Mouse (Mus musculus): ENCODE results near the gene Klf2.

Klf2 gene

DNA sequence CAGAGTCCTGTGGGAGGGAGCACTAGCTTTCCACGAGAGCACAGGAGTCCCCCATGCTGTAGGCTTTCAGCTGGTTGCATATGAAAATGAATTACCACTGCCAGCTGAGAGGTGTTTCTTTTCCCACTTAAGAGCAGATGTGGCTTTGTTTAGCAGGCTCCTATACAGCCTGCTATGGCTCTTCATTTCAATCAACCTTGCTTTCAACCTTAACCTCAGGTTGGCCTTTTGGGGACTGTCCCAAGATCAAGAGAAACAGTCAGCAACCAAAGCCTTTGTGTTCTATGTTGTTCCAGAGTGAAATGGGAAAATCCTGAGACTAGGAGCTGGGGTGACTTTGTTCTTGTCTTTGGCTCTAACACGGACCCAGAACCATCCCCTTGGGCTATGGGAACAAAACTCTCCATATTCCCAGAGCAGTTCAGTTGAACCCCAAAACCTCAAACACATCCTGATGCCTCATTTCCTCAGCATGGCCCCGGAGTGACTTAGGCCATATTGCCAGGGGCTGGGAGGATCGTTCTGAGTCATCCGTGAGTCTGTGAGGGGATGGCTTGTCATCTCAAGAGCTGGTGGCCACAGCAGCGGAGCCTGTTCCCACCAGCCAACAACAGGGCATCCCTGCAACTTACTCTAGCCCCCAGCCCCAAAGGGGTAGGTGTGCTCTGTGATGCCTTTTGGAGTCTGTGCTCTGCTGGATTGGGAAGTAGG lies 12.1 kb downstream of the Klf2 start:
- in situ Hi-C loops (cut with MboI, MseI): no loop called here

DNA sequence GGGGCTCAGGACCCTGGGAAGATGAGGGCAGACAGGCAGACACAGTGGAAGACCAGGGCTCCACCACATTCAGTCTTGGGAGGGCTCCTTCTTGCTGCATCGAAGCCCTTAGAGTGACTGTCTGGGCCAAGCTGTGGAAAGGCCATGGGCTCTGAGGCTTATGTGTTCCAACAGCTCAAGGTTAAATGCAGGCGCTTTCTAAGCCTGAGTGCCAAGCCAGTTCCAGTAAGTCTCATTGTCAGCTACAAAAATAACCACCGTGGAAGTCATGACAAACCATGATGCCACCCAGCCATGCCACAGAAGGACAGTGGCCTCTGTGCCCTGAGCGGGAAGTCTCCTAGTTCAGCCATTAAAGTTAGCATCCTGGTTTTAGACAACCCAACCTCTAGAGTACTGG lies 12.8 kb downstream of the Klf2 start:
- in situ Hi-C loops (cut with MboI, MseI): no loop called here

DNA sequence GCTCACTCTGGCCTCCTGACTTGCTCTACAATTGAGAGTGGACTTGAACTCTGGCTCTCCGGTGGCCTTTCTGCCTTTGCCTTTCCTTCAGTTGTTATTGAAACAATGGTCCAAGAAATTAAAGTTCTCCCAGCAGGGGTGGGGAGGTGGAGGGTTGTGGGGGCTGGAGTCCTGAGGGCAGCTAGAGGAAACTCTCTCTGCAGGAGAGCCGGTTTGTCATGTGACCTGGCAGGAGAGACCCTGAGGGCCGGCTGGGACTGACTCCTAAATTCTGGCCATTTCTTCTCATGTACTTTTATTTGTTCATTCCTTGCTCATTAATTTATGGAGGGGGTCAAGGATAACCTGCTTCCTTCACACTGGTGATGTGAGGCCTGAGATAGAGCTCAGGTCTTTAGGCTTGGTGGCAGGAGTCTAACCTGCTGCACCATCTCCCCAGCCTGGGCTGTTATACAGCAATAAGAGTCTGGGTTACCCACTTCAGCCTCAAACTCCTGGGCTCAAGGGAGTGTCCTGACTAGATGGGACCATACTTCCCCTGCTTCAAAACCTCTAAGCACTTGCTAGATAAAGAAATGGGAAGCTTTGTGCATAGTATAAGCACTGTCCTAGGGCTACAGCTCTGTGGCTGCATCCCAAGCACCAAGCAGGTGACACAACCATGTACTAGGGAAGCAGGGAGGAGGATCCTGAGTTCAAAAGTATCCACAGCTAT lies 14.8 kb downstream of the Klf2 start:
- in situ Hi-C loops (cut with MboI, MseI): no loop called here

DNA sequence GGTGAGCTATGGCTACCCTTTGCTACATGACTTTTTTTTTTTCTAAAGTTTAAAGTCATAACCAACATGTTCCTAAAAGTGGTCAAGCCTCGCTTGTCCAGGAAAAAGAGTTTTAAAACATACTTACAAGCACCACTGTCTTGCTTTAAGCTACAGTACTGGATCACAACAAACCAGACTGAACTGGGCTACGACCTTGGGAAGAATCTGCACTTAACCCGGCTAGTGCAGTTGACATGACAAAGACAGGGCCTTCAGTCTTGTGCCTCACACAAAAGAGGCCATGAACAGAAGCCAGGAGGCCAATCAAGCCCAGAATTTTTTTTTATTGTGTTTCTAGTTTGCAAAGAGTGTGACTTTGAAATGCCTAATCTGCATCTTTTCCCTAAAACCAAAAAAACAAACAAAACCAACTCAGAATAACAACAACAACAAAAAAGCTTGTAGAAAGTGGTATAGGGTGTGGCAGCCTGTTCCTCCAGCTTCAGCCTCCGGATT lies 15.4 kb downstream of the Klf2 start:
- in situ Hi-C loops (cut with MboI, MseI): no loop called here

DNA sequence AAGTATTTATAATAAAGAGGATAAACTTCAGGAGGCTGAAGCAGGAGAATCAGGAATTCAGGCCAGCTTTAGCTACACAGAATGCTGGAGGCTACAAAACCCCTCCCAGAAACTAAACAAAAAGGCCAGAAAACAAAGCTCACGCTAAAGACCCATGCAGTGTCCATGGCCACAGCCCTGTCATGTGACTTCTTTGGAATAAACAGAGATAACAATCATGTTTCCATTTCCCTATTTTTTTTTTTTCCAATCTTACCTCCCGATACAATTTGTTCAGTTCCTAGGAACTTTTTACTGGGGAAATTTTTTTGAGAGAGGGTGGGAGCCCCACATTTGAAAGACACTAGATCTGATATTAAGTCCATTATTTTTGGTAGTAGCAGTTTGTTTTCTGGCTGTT lies 17.4 kb downstream of the Klf2 start:
- in situ Hi-C loops (cut with MboI, MseI): no loop called here

DNA sequence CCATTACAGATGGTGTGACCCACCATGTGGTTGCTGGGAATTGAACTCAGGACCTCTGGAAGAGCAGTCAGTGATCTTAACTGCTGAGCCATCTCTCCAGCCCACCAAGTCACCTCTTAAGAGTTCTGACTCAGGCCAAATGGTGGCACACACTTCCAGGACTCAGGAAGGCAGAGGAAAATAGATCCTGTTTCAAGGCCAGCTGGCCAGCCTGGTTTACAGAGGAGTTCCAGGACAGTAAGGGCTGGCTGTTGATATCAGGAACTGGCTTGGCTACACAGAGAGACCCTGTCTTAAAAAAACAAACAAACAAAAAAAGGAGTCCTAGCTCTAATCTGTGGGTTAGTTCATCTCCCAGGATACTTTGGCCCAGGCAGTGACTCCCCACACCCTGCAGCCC lies 18.2 kb downstream of the Klf2 start:
- in situ Hi-C loops (cut with MboI, MseI): no loop called here

DNA sequence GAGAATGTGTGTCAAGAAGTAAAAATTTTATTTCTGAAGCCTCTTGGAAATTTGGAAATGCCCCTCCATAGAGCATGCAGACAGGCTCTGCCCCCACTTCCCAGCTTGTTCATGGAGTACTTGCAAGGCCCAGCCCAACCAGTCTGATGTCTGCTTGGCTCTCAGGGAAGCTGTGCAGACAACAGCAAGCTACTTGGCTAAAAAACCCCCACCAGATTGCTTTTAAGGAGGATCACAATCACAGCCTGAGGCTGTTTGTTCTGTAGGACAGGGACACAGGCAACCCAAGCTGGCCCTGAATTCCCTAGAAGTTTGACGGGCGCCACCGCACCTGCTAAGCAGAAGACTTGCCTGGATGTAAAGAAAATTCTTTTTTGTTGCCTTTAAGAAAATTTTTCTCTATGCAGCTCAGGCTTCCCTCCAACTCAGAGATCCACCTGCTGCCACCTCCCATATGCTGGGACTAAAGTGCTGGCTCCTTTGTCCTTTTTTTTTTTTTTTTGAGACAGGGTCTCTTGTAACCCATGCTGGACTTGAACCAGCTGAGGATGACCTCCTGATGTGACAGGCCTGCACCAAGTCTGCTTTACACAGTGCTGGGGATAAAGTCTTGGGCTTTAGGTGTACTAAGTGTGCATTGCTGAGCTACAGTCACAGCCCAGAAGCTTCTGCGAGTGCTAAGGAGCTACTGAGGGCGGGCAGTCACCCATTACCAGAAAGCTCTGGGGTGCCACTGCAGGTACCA lies 23.9 kb downstream of the Klf2 start:
- in situ Hi-C loops (cut with MboI, MseI): no loop called here

DNA sequence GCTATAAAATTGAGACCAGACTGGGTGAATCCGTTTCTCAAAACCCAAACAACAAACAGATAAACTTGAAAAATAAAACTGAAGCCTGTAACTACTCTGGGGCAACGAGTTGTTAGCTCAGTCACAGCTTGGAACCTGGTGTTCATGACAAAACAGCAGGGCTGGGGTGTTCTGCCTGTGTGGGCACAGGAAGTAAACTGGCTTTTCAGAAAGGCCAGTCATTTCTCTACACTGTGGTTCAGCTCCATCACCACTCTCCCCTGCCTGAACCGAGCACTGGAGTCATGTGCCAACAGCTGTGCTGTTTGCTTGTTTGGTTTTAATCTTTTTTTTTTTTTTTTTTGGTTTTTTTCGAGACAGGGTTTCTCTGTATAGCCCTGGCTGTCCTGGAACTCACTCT lies 24.9 kb downstream of the Klf2 start:
- in situ Hi-C loops (cut with MboI, MseI): no loop called here

DNA sequence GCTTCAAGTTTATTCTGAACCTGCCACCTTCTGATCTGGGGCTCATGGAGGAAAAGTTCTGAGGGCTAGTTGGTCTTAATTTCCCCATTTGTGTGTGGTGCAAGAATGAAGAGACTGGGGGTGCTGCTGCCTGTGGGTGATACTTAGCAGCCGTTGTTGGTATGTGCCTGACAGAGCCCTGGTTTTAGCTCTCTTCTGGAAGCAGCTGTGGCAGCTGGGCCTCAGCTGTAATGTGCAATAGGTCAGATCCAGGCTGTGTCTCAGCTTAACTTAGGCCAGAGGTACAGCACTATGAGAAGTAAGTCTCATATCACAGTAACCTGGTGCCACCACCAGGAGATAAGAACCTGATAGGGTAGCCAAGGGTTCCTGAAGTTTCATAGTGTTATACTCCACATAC lies 28.7 kb downstream of the Klf2 start:
- in situ Hi-C loops (cut with MboI, MseI): no loop called here

DNA sequence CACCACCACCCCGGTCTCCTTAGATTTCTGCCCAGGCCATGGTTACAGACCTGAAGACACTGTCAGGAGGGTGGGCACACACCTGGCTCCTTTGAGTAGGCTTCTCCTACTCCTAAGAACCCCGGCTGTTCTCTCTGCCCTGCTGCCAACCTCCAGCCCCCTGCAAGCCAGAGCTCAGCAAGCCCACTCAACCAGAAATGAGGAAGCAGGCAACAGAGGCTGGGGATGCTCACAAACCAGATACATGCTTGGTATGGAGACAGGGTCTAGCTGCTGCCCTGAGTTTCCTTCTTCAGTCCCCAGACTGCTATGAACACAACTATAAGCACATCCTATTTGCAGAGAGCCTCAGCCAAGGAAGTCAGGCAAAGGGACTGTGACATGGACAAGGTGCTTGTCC lies 29.3 kb downstream of the Klf2 start:
- in situ Hi-C loops (cut with MboI, MseI): no loop called here

DNA sequence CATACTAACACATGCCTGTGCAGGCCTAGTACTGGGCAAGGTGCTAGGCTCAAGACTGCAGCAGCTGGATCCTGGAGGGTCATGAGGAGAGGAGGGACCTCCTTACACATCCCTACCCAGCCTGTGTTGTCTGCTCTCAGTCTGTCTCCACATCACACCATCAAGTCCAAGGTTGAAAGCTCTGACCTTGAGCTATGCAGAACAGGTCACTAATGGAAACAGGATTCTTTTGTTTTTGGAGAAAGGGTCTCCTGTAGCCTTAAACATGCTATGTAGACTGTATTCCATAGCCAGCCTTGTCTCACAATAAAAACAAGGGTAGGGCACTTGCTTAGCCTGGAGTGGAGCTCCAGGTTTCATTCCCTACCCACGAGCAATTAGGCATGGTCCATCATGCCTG lies 30.1 kb downstream of the Klf2 start:
- in situ Hi-C loops (cut with MboI, MseI): no loop called here

DNA sequence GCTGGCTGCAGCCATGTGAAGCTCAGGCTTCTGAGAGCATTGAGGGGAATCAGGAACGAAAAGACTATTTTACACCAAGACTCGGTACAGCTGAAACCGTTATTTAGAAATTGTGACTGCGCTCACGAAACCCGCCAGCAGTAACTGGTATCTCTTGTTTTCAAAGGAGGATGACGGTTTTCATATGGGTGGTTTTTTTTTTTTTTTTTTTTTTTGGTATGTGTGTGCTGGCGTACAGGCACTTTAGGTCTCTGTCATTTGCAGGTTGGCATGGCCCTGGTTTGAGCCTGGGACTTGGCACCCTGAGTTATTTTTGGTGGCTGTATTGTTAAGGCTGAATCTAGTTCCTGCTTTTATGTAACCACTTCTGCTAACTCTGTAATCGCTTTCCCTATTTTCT lies 31.0 kb downstream of the Klf2 start:
- in situ Hi-C loops (cut with MboI, MseI): no loop called here

DNA sequence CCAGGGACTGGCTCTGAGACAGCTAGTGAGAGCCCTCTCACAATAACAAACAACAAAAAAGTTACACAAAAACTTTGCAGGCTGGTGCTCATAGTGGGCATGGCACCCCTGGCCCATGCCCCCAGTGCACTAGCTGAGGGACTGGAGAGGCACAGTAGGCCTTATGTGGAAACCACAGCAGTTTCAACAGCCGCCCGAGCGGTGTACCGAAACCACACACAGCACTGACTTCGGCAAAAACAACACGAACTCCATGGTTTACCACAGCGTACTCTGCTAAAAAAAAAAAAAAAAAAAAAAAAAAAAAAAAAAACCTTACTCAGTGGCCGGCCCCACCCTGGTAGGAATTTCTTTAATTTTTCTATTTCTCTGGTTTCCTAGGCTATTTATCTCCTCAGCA lies 31.9 kb downstream of the Klf2 start:
- in situ Hi-C loops (cut with MboI, MseI): no loop called here

DNA sequence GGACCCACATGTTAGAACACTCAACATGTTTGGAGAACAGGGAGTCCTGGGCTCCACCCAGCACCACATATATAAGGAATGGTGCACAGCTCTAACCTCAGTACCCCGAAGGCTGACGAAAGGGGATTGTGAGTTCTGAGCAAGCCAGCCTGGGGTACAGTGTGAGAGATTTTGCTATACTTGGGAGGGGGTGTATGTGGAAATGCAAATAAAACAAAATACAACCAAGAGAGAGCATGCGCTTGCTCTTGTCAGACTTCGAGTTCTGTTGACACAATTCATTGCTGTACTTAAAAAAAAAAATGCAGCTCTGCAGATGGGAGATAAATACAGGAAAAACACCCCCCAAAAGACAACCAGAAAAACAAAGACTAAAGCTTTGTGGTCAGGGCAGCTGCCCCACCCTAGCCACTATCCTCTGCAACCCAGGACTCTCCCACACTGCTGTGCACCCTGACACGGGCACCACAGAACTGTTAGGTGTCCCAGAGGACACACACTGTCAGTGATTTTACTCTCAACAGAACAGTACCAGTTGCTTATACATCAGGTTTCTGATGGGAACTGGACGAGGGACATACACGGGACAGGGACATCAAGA lies 32.7 kb downstream of the Klf2 start:
- in situ Hi-C loops (cut with MboI, MseI): no loop called here

DNA sequence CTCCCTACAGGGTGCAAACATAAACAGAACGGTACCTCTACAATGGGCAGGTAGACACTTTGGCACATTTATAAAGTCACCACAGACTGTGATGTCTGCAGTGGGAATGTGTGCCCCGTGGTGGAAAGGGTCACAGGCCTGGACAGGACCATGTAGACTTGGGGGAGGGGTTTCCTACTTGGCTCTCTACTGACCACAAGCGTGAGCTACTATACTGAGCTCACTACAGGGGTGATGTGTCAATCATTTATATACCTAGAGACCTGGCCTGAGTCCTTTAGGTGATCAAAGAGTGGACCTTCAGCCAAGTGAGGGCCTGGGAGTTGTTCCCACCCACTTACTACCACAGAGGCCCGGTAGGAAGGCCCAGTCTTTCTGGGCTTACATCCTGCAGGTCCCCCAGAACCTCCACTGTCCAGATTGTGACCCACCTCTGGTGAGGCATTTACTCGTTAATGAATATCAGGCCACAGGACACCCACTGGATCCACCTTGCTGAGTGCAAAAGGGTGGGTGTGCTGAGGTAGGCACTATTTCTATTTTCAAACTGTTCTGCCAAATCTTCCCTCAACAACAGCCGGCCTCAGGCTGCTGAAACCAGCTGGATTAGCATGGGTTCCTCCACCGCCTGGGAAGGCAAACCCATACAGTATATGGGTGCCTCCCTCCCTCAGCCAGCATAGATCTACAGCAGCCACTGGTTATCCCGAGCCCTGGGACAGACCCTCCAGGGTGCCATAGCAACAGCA lies 34.3 kb downstream of the Klf2 start:
- in situ Hi-C loops (cut with MboI, MseI): no loop called here

DNA sequence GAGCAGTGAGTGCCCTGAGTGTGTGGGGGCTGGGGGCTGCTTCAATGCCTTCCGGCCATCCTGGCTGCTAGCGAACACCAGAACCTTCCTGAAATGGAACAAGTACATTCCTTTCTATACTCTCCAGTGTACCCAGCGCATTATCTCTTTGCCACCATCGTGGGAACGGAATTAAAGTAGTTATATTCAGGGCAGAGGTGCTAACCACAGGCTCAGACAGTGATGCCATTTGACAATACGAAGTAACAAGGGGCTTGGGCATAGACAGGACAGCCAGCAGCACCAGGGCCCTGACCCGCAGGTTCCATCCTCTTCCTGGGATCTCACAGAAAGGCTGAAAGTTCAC lies 34.8 kb downstream of the Klf2 start:
- in situ Hi-C loops (cut with MboI, MseI): no loop called here

DNA sequence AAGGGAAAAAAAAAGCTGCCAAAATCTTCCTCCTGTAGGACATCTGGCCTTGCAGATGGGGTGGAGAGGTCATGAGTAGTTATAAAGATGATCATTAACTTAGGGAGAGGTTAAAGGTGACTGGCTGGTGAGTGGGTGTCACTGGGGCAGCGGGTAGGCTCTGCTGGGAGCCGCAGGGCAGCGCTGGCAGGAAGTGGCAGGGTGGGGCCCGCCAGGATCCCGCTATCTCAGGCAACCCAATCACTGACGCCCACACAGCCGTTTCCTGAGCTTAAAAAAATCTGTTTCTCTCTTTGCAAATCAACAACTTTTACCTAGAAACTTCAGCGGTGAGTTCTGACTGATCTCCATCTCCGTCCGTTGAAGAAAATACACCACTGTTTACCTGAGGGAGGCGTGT lies 35.4 kb downstream of the Klf2 start:
- in situ Hi-C loops (cut with MboI, MseI): no loop called here

DNA sequence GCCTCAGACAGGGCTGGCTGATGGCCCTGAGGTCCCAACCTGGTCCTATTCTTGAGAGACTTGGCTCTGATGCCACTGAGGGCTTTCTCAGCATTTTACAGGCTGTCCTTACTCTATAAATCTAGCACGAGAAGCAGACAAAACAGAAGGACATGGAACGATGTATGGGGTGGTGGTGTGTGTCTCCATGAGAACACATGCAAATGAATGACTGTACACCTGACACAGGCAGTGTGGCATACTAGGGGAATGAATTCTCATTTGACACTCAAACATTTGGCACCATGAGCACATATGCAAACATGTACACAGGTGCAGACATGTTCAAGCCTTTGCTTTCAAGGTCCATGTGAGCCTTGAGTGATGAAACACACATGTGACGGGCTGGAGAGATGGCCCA lies 37.8 kb downstream of the Klf2 start:
- in situ Hi-C loops (cut with MboI, MseI): no loop called here

DNA sequence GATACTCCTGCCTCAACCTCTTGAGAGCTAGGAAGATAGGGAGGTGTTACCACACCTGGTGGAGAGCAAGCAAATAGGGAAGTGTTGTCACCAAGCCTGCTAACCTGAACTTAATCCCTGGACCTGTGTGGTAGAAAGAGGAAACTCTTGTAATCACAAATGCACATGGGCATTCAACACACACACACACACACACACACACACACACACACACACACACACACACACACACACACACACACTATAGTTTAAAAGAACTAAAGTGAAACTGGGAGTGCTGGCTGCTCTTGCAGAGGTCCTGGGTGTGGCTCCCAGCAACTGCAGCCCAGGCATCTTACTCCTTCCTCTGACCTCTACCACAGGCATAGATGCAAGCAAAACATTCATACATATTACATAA lies 41.3 kb downstream of the Klf2 start:
- in situ Hi-C loops (cut with MboI, MseI): no loop called here

DNA sequence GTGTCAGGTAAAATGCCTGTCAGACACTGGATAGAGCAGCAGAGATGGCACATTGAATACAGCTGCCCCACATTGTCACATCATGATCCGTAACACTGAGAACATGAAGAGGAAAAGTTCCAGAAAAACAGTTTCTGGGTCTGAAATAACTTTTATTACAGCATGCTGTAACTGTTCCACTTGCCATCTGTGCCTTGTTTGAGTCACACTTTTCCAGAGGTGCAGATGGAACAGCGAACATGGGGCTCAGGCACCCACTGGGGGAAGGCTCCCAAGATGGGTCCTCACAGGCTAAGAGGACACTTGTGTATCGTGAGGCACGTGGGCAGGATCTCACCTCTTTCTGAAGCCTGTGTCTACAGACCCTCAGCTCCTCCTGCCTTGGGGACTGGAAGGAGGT lies 43.9 kb downstream of the Klf2 start:
- in situ Hi-C loops (cut with MboI, MseI): no loop called here

DNA sequence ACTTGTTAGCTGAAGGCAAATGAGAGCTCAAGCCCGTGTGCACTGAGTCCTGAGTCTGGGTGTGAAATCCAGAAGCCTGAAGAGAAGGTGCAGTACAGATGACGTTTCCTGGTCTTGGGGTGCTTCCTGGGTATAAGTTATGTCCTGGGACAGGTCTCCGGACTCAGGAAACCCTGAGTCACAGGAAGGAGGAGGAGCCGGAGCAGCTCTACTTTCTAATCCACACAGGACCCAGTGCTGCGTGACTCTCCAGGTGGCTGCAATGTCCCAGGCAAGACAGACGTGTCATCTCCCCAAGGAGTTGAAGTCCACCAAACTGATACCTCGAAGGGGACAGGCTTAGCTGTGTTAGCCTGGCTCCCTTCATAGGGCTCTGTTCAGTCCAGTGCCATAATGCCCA lies 44.6 kb downstream of the Klf2 start:
- in situ Hi-C loops (cut with MboI, MseI): no loop called here

DNA sequence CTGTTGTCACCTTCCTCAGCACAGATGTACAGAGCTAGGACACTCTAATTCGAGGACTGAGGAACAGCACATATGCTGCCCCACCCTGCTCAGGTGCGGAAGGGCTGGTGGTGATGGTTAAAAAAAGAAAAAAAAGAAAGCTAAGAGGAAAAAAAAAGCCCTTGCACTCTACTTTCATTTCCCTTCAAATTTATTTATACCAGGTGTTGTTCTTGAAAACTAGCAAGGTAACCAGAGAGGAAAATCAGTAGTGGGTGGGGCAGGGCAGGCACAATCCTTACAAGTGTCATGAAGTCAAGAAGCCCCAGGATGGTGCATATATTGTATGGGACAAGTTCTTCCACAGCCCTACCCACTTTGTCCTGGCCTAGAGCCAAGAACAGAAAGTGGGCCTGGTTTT lies 46.2 kb downstream of the Klf2 start:
- in situ Hi-C loops (cut with MboI, MseI): loop anchor here (5.0 kb wide), 2 partner anchors 98 to 188 kb away; no protein-coding TSS in a partner anchor
